Mouse (Mus musculus): Measurements from ENCODE around the gene Naaladl1.

Naaladl1 gene

DNA sequence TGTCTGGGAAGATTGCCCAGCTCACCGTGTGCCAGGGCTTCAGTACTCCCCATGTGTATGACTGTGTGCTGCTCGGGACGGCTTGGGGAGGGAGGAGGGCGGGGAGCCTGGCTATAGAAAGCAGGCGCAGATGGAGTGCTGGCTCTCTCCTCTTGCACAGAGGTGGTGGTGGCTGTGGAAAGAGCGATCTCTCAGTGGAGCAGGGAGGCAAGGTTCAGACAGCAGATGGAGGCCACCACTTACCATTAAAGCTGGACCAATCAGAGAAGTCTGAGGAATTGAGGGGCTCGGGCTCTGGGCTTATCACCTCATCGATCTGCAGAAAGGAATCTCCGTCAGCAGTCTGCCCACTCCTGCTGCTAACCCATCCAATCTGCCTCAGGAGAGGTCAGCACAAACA is 23.4 kb upstream of the Naaladl1 start, which contains the start of gene Gm28374:
TSS of gene Gm28374 (minus strand) at position 101 of the 400 bp plus-strand sequence.
- no peak for DNase-seq (ENCODE audit: low read depth, low spot score)

- DNase-seq (ENCODE audit: low read depth, low spot score): peak; percentile 100
Measured at GRCm38 (mm10) chr19:6084478-6085248, 20.9 kb upstream of the Naaladl1 start, which contains the start of the genes Zfpl1 and Cdca5. Gene Zfpl1 (minus strand): TSS chr19:6084956. Gene Cdca5 (plus strand): TSS chr19:6084983.

GRCm38 (mm10) chr19:6085417-6085879 is 20.1 kb upstream of the Naaladl1 start:
- peak; percentile 21 for DNase-seq (ENCODE audit: low read depth, low spot score)

DNA sequence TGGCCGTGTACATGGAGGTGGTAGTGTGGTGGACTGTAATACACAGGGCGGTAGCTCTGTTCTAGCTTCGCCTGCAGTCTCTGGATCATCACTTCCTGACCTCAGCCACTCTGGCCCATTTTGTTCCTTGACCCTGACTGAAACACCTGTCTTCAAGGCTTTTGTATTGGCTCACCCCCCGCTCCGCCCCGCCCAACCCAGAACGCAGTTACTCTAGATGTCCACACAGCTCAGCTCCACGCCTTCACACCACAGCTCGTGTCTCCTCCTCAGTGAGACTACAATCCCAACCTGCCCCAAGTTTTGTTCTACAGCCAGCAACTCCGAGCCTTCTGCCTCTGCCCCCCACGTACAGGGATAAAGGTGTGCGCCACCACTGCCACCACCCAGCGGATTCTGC is 16.7 kb upstream of the Naaladl1 start:
- DNase-seq (ENCODE audit: low read depth, low spot score): no peak

GRCm38 (mm10) chr19:6094119-6094518 is 11.5 kb upstream of the Naaladl1 start, which contains the start of gene AC131692.1:
Gene AC131692.1 (plus strand): TSS chr19:6094419.
- no peak for DNase-seq (ENCODE audit: low read depth, low spot score)

- no peak for DNase-seq (ENCODE audit: low read depth, low spot score)
Measured at GRCm38 (mm10) chr19:6097847-6098246, 7.7 kb upstream of the Naaladl1 start.

- no peak for DNase-seq (ENCODE audit: low read depth, low spot score)
Measured at GRCm38 (mm10) chr19:6101186-6101585, 4.4 kb upstream of the Naaladl1 start.

GRCm38 (mm10) chr19:6102169-6102853 is 3.3 kb upstream of the Naaladl1 start:
- DNase-seq (ENCODE audit: low read depth, low spot score): no peak

DNA sequence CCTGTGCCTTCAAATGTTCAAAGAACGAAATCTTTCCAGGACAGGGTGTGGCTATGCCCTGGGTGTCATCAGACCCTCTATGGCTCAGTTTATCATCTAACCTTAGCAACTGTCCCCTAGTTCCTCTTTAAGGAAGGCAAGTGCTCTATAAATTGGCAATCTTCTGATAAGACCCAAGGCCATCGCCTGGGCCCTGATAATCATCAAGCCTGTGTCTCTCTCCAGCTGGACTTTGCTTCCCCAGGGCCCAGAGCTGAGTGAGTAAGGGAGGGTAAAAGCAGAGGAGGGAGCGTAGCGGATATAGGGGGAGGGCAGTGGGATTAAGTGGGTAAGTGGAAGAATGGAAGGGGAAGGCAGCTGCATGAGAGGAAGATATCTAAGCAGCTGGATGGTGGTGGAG is 1.1 kb upstream of the Naaladl1 start:
- DNase-seq (ENCODE audit: low read depth, low spot score): no peak

- DNase-seq (ENCODE audit: low read depth, low spot score): no peak
Measured at GRCm38 (mm10) chr19:6113116-6113515, 7.5 kb downstream of the Naaladl1 start.

GRCm38 (mm10) chr19:6116113-6116850 is 10.7 kb downstream of the Naaladl1 start:
- peak; percentile 69 for DNase-seq (ENCODE audit: low read depth, low spot score)

DNA sequence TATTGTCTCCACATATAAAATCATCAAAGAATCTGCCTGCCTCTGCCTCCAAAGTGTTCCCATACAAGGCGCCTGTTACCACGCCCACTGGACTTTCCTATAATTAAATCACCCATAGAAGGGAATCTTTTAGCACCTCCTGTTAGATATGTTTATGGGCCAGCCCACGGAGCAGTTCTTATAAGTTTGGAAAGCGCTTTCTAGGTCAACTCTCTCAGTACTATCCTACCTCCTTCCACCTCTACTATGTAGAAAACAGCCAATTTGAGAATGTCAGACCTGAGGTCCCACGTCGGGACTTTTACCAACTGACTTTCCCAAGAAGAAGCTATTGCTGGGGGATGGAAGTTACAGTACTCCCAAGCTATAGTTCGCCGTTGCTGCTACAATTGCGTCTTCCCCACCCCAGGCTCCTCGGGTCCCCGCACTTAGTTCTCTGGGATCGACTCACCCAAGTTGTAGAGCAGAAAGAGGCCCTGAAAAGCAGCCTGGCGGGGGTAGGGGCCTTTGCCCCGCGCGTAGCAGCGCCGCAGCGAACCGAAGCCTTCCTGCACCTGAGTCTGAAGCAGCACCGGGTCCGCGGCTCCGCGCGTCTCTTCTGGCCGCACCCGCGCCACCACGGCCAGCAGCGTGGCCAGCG is 11.9 kb downstream of the Naaladl1 start:
- DNase-seq (ENCODE audit: low read depth, low spot score): peak; percentile 43

DNA sequence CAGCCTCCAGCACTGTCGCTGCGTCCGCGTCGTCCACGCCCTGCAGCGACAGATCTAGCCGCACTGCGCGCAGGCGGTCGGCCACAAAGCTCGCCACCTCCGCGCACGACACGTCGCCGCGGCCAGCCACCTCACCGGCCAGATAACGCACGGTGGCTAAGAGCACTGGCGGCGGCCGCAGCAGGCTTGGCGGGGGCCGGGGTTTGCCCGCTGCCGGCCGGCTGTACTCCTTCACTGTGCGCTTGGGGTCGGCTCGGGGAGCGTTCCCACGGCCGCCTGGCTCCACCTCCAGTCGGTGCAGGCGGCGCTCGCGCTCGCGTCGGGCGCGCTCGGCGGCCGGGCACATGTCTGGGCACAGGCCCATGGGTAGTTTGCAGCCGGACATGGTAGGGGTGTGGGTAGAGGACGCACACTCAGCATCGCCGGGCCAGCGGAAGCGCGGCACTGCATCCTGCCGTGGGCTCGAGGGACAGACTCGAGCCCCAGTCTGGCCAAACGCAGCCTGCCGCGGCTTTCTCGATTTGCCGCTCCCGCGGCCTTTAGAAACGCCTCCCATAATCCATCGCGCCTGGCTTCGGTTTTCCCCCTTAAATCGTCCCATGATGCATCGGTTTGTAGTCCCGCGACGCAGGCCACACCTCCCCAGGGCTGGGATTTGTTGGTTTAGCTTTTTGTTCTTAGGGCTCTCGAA is 12.5 kb downstream of the Naaladl1 start, which contains the start of gene Sac3d1:
TSS of gene Sac3d1 (minus strand) at position 665 of the 691 bp plus-strand sequence.
- DNase-seq (ENCODE audit: low read depth, low spot score): peak; percentile 98

DNA sequence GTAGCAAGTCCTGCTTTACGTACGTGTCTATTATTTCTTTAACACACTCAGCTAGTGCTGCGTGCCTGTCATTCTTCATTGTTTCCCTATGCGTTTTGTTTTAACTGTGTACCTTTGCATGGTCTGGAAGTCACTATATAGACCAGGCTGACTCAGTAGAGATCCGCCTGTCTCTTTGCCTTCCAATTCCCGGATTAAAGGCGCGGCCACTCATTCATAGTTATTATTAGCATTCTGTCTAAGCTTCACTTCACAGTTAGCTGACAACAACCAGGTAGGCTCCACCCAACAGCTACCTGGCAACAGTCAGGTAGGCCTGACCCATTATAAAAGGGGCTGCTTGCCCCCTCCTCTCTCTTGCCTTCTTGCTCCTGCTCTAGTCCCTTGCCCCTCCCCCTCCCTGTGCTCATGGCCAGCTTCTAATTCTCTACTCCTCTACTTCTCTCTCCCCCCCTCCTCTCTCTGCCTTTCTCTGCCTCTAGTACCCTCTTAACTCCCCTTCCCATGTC is 13.1 kb downstream of the Naaladl1 start:
- DNase-seq (ENCODE audit: low read depth, low spot score): no peak

- DNase-seq (ENCODE audit: low read depth, low spot score): no peak
Measured at GRCm38 (mm10) chr19:6121761-6122160, 16.2 kb downstream of the Naaladl1 start.

- DNase-seq (ENCODE audit: low read depth, low spot score): peak; percentile 28
Measured at GRCm38 (mm10) chr19:6123330-6123729, 17.7 kb downstream of the Naaladl1 start.

DNA sequence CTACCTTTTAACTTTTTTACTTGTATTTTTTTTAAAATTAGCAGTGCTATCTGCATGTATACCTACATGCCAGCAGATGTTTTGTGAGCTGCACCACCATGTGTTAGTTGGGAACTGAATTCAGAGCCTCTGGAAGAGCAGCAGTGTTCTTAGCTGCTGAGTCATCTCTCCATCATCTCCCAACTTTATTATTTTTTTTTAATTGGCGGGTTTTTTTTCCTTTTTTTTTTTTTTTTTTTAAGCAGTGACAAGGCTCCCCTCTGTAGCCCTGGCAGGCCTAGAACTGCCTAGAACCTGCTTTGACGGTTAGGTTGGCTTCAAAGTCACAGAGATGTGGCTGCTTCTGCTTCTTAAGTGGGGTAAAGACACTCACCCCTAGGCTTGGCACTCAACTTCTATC is 19.3 kb downstream of the Naaladl1 start:
- no peak for DNase-seq (ENCODE audit: low read depth, low spot score)

GRCm38 (mm10) chr19:6126289-6126688 is 20.7 kb downstream of the Naaladl1 start:
- DNase-seq (ENCODE audit: low read depth, low spot score): peak; percentile 62

DNA sequence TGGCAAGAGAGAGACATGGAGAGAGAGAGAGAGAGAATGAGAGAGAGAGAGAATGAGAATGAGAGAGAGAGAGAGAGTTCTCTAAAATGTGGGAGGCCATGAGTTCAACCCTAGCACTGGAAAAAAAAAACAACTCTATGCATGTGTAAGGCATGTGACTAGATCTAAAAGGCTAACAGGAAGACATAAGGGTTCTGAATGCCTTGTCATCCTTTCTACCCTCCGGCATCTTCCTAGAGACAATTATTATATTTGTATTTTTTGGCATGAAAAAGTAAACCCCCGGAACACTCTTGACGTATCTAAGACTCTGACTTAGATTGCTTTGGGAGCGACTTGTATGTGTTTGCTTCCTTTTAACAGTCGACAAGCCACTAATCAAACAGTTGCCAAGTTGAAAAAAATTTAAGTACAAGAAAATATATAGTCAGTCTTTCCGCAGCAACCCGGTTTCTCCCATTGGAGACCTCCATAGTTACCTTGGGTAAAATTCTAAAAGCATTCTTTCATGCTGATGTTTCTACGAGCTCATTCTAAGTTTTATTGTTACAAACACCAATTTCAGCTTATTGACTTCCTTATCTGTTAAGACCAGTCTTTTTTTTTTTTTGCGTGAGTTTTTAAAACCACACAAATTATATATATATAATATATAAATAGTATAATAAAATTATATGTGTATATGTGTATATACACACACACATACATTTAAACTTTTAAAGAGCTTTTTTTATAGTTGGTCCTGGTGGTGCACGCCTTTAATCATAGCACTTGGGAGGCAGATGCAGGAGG is 21.4 kb downstream of the Naaladl1 start:
- DNase-seq (ENCODE audit: low read depth, low spot score): no peak

Measured in brain, adult 2 months (tissue).